ENCODE assay signal across 7 mouse cellular contexts in genomic region chr2:75660255-75660948, GRCm38 (mm10). TPM values are rescaled to one million over a fixed set of nuclear protein-coding genes. Genes with fewer than 3 reads are reported as not detected.
DNase-seq lines count a peak whose midpoint lies in the region; ATAC-seq lines count a peak whose summit lies in the region.

No protein-coding gene starts in this region.

- peak overlapping the region; percentile 90 for H3K4me2 ChIP-seq in neural tube, embryonic 11.5 days (ENCODE audit: low read depth)
- H3K4me2 ChIP-seq in forebrain, embryonic 11.5 days (ENCODE audit: low read depth, low read length, severe bottlenecking): peak overlapping the region; percentile 85
- peak overlapping the region; percentile 91 for H3K4me2 ChIP-seq in limb, embryonic 13.5 days (replicated peaks)
- peak overlapping the region; percentile 73 for H3K4me2 ChIP-seq in stomach, embryonic 15.5 days

- H3K36me3 ChIP-seq in neural tube, embryonic 11.5 days (ENCODE audit: control insufficient read depth, insufficient read depth, low read length): peaks cover 4% of the 10 kb centered on the region; the same call in 1 of the 2 replicates
- peaks cover 4% of the 10 kb centered on the region; the same call in 1 of the 2 replicates for H3K36me3 ChIP-seq in forebrain, embryonic 11.5 days (ENCODE audit: control insufficient read depth, insufficient read depth, low read length)
- peaks cover 33% of the 10 kb centered on the region for H3K36me3 ChIP-seq in limb, embryonic 13.5 days
- H3K36me3 ChIP-seq in stomach, embryonic 15.5 days: peaks cover 13% of the 10 kb centered on the region; the same call in 1 of the 2 replicates

- peaks cover 7% of the 10 kb centered on the region; the same call in 1 of the 2 replicates for H3K4me1 ChIP-seq in neural tube, embryonic 11.5 days (ENCODE audit: control insufficient read depth, insufficient read depth, low read length)
- H3K4me1 ChIP-seq in forebrain, embryonic 11.5 days (replicated peaks; ENCODE audit: control insufficient read depth, insufficient read depth, low read length): peaks cover 2% of the 10 kb centered on the region; the same call in 1 of the 2 replicates
- peaks cover 24% of the 10 kb centered on the region for H3K4me1 ChIP-seq in limb, embryonic 13.5 days
- H3K4me1 ChIP-seq in stomach, embryonic 15.5 days: peaks cover 10% of the 10 kb centered on the region; the same call in 1 of the 2 replicates

- no peaks in the 10 kb centered on the region for H3K27me3 ChIP-seq in neural tube, embryonic 11.5 days (ENCODE audit: control insufficient read depth, insufficient read depth, low read length)
- no peaks in the 10 kb centered on the region for H3K27me3 ChIP-seq in forebrain, embryonic 11.5 days (ENCODE audit: control insufficient read depth, insufficient read depth, low read length)
- no peaks in the 10 kb centered on the region for H3K27me3 ChIP-seq in limb, embryonic 13.5 days
- no peaks in the 10 kb centered on the region for H3K27me3 ChIP-seq in stomach, embryonic 15.5 days (replicated peaks)

- H3K9me3 ChIP-seq in neural tube, embryonic 11.5 days (ENCODE audit: control insufficient read depth, low read length): no peaks in the 10 kb centered on the region
- H3K9me3 ChIP-seq in forebrain, embryonic 11.5 days (ENCODE audit: control insufficient read depth, low read length): no peaks in the 10 kb centered on the region
- H3K9me3 ChIP-seq in limb, embryonic 13.5 days: no peaks in the 10 kb centered on the region
- no peaks in the 10 kb centered on the region for H3K9me3 ChIP-seq in stomach, embryonic 15.5 days

- H3K9ac ChIP-seq in neural tube, embryonic 11.5 days (ENCODE audit: low read length): peak overlapping the region; percentile 98
- peak overlapping the region; percentile 88 for H3K9ac ChIP-seq in forebrain, embryonic 11.5 days (ENCODE audit: low read length)
- peak overlapping the region; percentile 98 for H3K9ac ChIP-seq in limb, embryonic 13.5 days
- H3K9ac ChIP-seq in stomach, embryonic 15.5 days: peak overlapping the region; percentile 97

- DNase-seq in neural tube, embryonic 11.5 days (ENCODE audit: low spot score): no peak
- no peak for DNase-seq in neural tube, embryonic 10.5 days (ENCODE audit: extremely low spot score, low spot score)
- DNase-seq in forebrain, embryonic 11.5 days (ENCODE audit: low spot score): no peak
- DNase-seq in cerebellum, postnatal 25 days: no peak
- no peak for DNase-seq in cerebellum, postnatal 4 days (ENCODE audit: low spot score in 2 of 2)

- peak overlapping the region; percentile 77 for H3K4me3 ChIP-seq in neural tube, embryonic 11.5 days (ENCODE audit: low read depth, low read length)
- H3K4me3 ChIP-seq in forebrain, embryonic 11.5 days (ENCODE audit: low read depth, low read length): peak overlapping the region; percentile 71
- H3K4me3 ChIP-seq in limb, embryonic 13.5 days: peak overlapping the region; percentile 97
- H3K4me3 ChIP-seq in stomach, embryonic 15.5 days (replicated peaks): peak overlapping the region; percentile 78

- no peak for ATAC-seq in neural tube, embryonic 11.5 days (ENCODE audit: insufficient read depth, low FRiP score, low TSS enrichment)
- ATAC-seq in forebrain, embryonic 11.5 days (replicated peaks; ENCODE audit: low FRiP score): no peak
- no peak for ATAC-seq in limb, embryonic 13.5 days (ENCODE audit: low FRiP score, low read depth)
- no peak for ATAC-seq in stomach, embryonic 15.5 days (ENCODE audit: insufficient read depth, low FRiP score, low read depth)

- 5% methylated on average over 15 of the region's 15 CpGs for WGBS in neural tube, embryonic 11.5 days
- WGBS in forebrain, embryonic 11.5 days: 5% methylated on average over 15 of the region's 15 CpGs
- 3% methylated on average over 15 of the region's 15 CpGs for WGBS in limb, embryonic 13.5 days
- 3% methylated on average over 15 of the region's 15 CpGs for WGBS in stomach, embryonic 15.5 days

- 0 out of 2 replicates have a peak overlapping the region, but pooled peaks have one; percentile 95 for H3K27ac ChIP-seq in neural tube, embryonic 11.5 days (ENCODE audit: low read depth, low read length)
- H3K27ac ChIP-seq in forebrain, embryonic 11.5 days (ENCODE audit: low read depth, low read length): peak overlapping the region; percentile 83; the same call in 1 of the 2 replicates
- peak overlapping the region; percentile 96; the same call in 1 of the 2 replicates for H3K27ac ChIP-seq in limb, embryonic 13.5 days
- H3K27ac ChIP-seq in stomach, embryonic 15.5 days: no peak overlapping the region

RNA-seq across cellular contexts. Expression of gene Hnrnpa3, which starts 1.3 kb away (rescaled TPM):
- 292 and 301 TPM in 2 replicates for polyA plus RNA-seq in neural tube, embryonic 11.5 days (2014; fragmentation: Nextera tagmentation; extraction: Ambion mirVana)
- 318 and 325 TPM in 2 replicates for polyA plus RNA-seq in forebrain, embryonic 11.5 days (2014; fragmentation: Nextera tagmentation; extraction: Ambion mirVana)
- polyA plus RNA-seq in limb, embryonic 13.5 days (2015; fragmentation: Nextera tagmentation; extraction: Ambion mirVana): 344 and 364 TPM in 2 replicates
- polyA plus RNA-seq in stomach, embryonic 15.5 days (2015; fragmentation: Nextera tagmentation; extraction: Ambion mirVana): 241 and 344 TPM in 2 replicates

RNA-seq across cellular contexts. Expression of gene Nfe2l2, which starts 44.0 kb away (rescaled TPM):
- 26.5 and 31.4 TPM in 2 replicates for polyA plus RNA-seq in neural tube, embryonic 11.5 days (2014; fragmentation: Nextera tagmentation; extraction: Ambion mirVana)
- polyA plus RNA-seq in forebrain, embryonic 11.5 days (2014; fragmentation: Nextera tagmentation; extraction: Ambion mirVana): 26.8 and 27.0 TPM in 2 replicates
- 32.7 and 34.1 TPM in 2 replicates for polyA plus RNA-seq in limb, embryonic 13.5 days (2015; fragmentation: Nextera tagmentation; extraction: Ambion mirVana)
- polyA plus RNA-seq in stomach, embryonic 15.5 days (2015; fragmentation: Nextera tagmentation; extraction: Ambion mirVana): 93.9 and 97.4 TPM in 2 replicates
